Mouse (Mus musculus) frontal cortex, postnatal 25 days (tissue): ENCODE measurements at regions not wholly inside any gene's neighbourhood (a gene's known extent, or its start where the extent isn't known, plus 50 kb on each side); places are given as distances from the start of the nearest gene placed in this dataset.

Experiments
- DNase-seq, 2 experiments: peaks; one replicate each; pipeline ENCODE4 v3.0.0; 2022; ENCODE audit warnings: low spot score in 2 of 2

DNA sequence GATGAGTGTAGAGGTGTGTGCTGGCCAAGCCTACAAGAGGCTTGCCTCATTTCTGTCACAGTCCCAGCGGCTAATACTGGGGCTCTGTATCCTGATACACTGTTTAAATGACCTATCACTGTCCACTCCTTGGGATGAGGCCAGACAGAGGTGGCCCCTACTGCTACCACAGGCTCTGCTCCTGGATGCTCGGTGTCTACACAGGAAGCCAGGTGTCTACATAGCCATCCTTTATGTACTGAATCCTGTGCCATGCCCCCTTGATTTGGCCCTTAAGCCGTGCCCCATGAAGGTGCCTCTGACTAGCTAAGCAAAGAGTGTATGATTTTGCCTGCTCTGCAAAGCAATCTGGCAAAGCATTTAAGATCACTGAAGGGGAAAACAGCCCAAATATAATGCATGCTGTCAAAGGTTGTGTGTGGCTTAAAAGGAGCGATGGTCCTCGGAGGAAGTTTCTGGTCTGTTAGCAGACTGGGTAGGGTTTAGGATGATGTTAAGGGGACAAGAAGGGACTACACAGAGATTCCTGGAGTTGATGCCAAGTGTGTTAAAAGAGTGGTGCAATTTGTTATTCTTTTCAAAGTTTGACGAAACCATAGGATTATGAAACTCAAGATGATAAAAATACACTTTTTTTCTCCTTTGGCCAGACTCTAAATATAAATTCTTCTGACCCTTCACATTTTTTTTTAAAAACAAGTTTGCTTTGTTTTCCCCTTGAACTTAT, 104.2 kb downstream of the E030025P04Rik start:
- DNase-seq: no peak

DNA sequence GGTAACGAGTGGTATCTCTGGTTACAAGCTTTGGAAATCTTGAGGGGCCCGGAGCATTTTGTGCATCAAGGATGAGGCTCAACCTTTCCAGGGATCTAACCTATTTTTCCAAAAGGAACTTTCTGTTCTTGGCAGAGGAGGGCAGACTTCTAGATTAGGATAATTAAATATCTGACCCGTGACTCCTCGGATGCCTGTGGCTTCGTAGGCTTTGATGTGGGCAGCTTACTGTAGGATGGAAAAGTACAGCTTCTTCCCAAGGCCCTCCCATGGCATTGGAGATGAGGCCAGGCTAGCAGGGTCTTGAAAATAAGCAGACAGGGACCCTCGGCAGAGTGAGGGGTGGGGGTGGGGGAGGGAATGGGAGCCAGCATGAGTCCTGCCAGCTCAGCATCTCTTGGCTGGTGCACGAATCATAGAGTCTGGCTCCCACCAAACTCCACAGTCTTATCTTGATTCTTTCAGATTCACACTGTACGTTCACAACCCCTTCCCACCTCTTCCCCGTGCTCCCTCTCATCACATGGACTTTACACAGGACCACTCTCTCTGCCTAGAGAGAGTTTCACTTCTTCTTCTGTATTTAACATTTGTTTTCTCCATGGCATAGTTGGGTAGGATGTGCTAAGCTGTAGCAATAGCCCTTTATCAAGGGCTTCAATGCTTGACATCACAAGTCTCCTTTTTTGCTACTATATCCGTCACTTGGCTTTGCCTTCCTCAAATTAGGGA, 104.9 kb downstream of the E030025P04Rik start:
- no peak for DNase-seq

DNA sequence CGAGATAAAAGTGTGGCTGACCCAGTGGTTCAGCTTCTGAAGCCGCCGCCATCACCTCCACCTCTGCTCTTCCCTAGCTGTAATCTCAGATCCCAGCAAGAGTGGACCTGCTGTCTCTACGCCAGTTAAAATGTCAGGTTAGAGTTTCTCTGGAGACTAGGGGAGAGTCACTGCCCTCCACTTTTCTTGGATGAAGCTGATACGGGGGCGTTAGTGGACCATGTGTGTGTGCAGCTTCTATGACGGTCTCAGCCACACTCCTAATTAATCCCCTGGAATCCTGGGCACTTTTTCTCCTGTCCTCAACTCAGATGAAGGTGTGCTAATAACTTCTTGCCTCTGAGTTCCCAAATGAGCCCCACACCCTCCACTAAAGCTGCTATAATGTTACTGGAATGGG, 106.0 kb downstream of the E030025P04Rik start:
- DNase-seq: no peak

DNA sequence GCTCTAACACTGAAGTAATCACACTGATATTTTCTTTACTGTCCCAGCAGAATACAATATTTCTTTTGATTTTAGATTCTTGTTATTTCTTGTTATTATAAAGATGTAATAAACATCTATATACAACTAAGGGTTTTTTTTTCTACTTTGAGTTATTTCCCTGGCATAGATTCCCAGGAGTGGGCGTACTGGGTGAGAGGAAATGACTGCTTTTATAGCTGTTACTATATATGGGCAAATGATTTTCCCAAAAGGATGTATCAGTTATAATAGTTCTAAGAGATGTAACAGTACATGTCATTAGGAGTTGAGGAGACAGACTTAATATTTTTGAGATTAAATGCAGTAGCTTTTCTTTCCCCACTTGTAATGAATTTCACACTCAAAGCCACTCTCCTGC, 109.6 kb downstream of the E030025P04Rik start:
- no peak for DNase-seq

DNA sequence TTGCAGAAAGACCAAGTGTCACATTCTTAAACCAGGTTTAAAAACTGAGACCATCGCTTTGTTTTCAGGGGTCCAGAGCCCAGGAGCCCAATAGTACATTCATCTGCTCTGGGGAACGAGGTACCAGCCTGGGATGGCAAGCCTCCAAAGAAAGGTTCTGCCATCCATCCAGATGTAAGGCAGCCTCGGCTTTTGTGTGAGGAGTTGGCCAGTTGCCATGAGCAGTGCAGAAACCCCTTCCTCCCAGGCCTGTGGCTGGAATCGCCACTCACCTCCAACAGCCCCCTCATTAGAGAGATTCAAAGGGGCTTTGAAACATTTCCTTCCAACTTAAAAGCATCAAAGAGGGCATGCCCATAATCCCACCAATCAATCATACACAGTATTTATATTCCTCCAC, 110.1 kb downstream of the E030025P04Rik start:
- no peak for DNase-seq

DNA sequence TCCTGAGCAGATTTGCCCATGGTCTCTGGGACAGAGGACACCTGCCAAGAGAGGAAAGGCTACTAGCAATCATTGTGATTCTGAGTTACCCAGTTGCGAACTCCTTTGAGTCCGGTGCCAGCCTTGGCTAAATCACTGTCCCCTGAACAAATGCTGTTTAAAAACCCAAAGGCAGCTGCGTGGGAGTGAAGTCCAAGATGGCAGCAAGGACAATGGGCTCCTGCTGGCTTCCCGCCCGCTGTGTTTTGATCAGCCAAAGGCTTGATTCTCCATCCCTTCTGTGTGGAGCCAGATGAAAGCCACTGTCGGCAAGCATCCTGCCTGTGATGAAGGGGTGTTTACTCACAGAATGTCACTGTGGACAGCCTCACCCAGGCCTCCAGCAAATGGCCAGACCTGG, 111.4 kb downstream of the E030025P04Rik start:
- DNase-seq: peak; percentile 18 to 33

DNA sequence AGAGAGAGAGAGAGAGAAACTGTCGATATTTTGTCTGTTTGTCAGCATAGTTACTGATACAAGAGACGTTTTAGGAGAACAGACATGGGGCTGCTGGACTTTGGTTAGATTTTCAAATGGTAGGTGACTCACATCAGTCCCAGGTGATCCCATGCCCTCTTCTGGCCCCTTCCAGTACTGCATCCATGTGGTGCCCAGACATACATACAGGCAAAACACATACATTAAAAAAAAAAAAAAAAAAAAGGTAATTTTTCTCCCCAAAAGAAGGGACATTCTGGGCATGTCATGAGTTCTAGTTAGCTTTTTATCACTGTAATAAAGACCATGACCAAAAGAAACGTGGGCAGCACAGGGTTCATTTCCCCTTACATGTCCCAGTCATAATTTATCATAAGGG, 110.3 kb downstream of the Axin2 start:
- peak; percentile 25 to 33 for DNase-seq

DNA sequence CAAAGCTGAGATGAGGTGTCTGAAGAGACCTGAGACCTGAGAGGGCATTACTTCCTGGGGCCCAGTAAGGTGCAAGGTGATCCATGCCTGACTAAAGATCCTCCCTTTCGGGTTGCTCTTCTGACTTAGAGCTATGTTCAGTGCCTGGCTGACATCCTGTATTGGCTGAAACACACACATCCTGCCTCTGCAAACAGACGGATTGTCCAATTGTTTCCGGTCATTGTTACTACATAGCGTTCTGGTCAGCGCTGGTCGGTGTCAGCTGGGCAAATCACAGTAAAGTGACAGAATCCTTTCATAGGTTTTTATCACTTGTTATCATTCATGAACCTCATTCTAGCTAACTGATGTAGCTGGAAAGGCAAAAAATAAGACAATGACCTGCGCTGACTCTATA, 109.7 kb downstream of the Axin2 start:
- no peak for DNase-seq

DNA sequence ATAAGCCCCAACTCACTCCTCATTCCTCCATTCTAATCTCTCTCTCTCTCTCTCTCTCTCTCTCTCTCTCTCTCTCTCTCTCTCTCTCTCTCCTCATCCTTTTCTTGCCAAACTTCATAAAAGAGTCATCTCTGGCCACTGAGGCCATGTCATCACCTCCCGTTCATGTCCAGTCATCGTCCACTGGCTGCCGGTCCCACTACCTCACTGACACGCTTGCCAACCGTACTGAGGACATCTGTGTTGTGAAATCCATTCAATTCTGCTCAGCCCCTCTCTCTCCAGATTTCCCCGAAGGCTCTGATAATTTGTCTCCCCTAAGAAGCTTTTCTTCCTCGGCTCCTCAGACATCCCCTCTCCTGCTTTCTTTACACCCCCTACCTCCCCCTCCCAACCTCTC, 94.7 kb downstream of the Axin2 start:
- DNase-seq: no peak

DNA sequence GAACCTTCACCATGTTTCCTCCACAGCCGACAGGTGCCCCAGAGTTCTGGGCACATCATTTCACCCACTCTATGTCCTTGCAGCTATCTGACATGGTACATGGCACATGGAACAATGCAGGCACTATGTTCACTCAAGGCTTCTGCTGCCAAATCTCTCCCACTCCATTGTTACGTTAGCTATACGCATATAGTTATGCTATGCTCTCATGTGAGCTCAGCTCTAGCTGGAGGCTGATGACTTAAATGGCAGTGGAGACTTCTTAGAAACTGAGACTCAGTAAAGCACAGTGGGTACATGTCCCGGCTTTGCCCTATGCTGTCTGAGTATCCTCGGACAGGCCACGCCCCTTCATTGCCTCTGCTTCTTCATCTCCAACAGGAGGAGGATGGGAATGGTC, 91.0 kb downstream of the Axin2 start:
- DNase-seq: no peak

DNA sequence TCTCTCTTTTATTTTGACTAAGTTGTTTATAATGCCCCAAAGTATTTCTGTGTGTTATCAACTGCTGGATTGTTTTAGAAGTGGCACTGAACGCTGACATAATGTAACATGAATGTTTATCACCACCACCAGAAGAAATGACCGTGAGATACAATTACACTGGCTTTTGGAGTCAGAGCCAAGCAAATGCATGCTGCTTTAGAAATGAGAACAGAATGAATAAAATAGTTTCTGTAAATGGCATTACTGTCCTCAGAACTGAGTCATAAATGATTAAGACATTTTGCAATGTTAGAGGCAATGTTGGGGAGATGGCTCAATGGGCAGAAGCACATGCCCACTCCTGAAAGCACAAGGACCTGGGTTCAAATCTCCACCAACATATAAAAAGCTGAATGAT, 88.7 kb downstream of the Axin2 start:
- DNase-seq: no peak

DNA sequence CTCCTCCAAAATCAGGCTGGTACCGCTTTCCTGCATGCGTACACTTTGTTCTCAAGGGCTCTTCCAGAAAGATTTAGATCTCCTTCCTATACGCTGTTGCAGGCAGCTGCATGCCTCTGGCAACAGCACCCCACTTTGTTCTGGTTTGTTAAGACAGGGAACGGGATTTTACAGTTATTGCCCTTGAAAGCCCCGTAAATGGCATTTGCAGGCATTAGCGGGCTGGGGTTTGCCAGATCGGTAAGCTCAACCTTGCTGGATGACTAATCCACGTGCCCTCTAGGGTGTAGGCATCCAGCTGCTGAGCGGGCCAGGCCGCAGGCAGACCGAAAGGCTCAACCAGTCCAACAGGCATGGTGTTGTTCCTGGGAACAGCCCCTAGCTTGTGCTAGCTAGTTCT, 85.5 kb downstream of the Axin2 start:
- DNase-seq: no peak
